Mouse (Mus musculus) stomach, postnatal 0 days (tissue): ENCODE data around the gene Exoc5.

ENCODE experiments used
- CTCF ChIP-seq: IDR thresholded peaks from 2 replicates; pipeline ENCODE4 v1.5.1; 2016; ENCODE audit warnings: antibody characterized with exemption, low read depth, mild to moderate bottlenecking, moderate library complexity
- EP300 ChIP-seq: optimal IDR thresholded peaks from 2 replicates; pipeline ENCODE3; 2016; ENCODE audit warnings: antibody characterized with exemption

DNA sequence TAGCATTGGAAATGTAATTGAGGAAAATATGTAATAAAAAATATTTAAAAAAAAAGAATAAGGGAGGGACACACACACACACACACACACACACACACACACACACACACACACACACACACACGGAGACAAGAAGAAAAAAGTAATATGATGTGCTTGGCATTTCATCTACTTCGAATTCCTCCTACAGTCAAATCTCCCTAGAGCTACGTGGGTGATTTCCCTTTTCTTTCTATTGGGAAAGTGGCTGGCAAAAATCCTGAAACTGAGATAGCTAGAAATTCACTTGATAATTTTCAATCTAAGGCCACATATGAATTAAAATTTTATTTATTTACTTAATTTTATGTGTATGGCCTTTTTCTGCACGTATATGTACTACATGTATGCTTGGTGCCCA, 20.8 kb downstream of the Exoc5 start:
- TF ChIP-seq CTCF = no peak
- TF ChIP-seq EP300 = no peak
